In genomic region chr9:65164870-65165269, GRCm38 (mm10) we compare ENCODE assay signal across 12 mouse cellular contexts. TPM values are rescaled to one million over a fixed set of nuclear protein-coding genes. Genes with fewer than 3 reads are reported as not detected.
DNase-seq lines count a peak whose midpoint lies in the region; TF ChIP-seq lines count a peak whose summit lies in the region.
"Had no signal": no experiment of that assay in that cellular context is flagged by ENCODE, and none has a peak within 500 bp of the region (broad histone marks: within the 10 kb centered on the region; RNA-seq: fewer than 3 reads in every experiment).

No protein-coding gene starts in this region.

- H3K27ac ChIP-seq in gastrocnemius, adult 2 months: no peak overlapping the region
- H3K27ac ChIP-seq: embryonic facial prominence, embryonic 13.5 days; hindbrain, embryonic 15.5 days had no signal

- TF ChIP-seq CTCF in gastrocnemius, adult 2 months (IDR thresholded peaks at IDR 0.05): peak; percentile 65
- TF ChIP-seq CTCF in lung, adult 2 months (IDR thresholded peaks at IDR 0.05; ENCODE audit: insufficient read depth, low read length): 0 out of 2 replicates have a peak, but pooled peaks have one; percentile 15

- 0 out of 2 replicates have a peak, but pooled peaks cover 4% of the 10 kb centered on the region for H3K4me1 ChIP-seq in lung, adult 2 months (ENCODE audit: control insufficient read depth, insufficient read depth, low read length)

- no peak for DNase-seq in gastrocnemius, adult 2 months
- DNase-seq in gastrocnemius, adult 18-20 months (ENCODE audit: low spot score): no peak
- DNase-seq in lung, adult 2 months: no peak
- DNase-seq in lung, postnatal 25 days (ENCODE audit: low spot score): no peak
- peak; percentile 71 for DNase-seq in ES-CJ7 (ENCODE audit: low read depth, low spot score)
- peak; percentile 56 for DNase-seq in embryo, embryonic 10.5 days (ENCODE audit: low spot score)
- no peak for DNase-seq in urinary bladder, postnatal 25 days (ENCODE audit: low spot score)
- no peak for DNase-seq in cerebellum, postnatal 4 days (ENCODE audit: low spot score in 2 of 2)
- DNase-seq: gastrocnemius, postnatal 36 days; layer of hippocampus, postnatal 36 days had no signal

- no peak overlapping the region for H3K4me3 ChIP-seq in gastrocnemius, adult 2 months
- H3K4me3 ChIP-seq in lung, adult 2 months (replicated peaks; ENCODE audit: extremely low read depth, low read depth, low read length): no peak overlapping the region
- H3K4me3 ChIP-seq: embryonic facial prominence, embryonic 13.5 days; hindbrain, embryonic 15.5 days had no signal

- TF ChIP-seq POLR2A in lung, adult 2 months (IDR thresholded peaks at IDR 0.05; ENCODE audit: borderline replicate concordance, extremely low read depth, low read depth, low read length): no peak

- intact Hi-C loops in gastrocnemius, adult 2 months (cut with DNase I): loop anchor here (1.0 kb wide), 1 partner anchor 32 kb away; no protein-coding TSS in a partner anchor

- WGBS in lung, adult 2 months: 19% methylated on average over 1 of the region's 1 CpGs

RNA-seq across cellular contexts. Expression of gene Igdcc3, which starts 23.9 kb away (rescaled TPM):
- total RNA-seq in gastrocnemius, adult 2 months (2021): under 1 TPM; 0.17 to 0.18 TPM
- total RNA-seq in gastrocnemius, adult 18-20 months (2021): under 1 TPM; 0.21 to 0.32 TPM
- polyA plus RNA-seq in lung, adult 2 months (2012; rRNA removed): 0.11 and 0.13 TPM in 2 replicates

RNA-seq across cellular contexts. Expression of gene Parp16, which starts 30.3 kb away (rescaled TPM):
- total RNA-seq in gastrocnemius, adult 2 months (2021): 1 to 10 TPM; 3.6 to 3.9 TPM
- 1 to 10 TPM; 3.6 to 3.7 TPM for total RNA-seq in gastrocnemius, adult 18-20 months (2021)
- 8.4 and 9.3 TPM in 2 replicates for polyA plus RNA-seq in lung, adult 2 months (2012; rRNA removed)

Comparison
In these comparisons a context has a peak if more than half of its experiments do, and no peak if none do; other contexts are left out.
1. DNase-seq: peak in ES-CJ7 (single experiment) and embryo, embryonic 10.5 days (single experiment); none in gastrocnemius, adult 2 months (single experiment), gastrocnemius, adult 18-20 months (single experiment), lung, adult 2 months (single experiment), lung, postnatal 25 days (single experiment), urinary bladder, postnatal 25 days (single experiment) and cerebellum, postnatal 4 days (0 of 2).